Mouse (Mus musculus): ENCODE measurements around the gene Nupl1. TPM values are rescaled to one million over a fixed set of nuclear protein-coding genes. Genes with fewer than 3 reads are reported as not detected.
A peak's percentile ranks its signal among the peaks of the same experiment; 100 is the strongest.

Gene Nupl1
- 0.03 TPM in 1 of 2 replicates, not detected in the other for polyA plus RNA-seq (2012; rRNA removed)

DNA sequence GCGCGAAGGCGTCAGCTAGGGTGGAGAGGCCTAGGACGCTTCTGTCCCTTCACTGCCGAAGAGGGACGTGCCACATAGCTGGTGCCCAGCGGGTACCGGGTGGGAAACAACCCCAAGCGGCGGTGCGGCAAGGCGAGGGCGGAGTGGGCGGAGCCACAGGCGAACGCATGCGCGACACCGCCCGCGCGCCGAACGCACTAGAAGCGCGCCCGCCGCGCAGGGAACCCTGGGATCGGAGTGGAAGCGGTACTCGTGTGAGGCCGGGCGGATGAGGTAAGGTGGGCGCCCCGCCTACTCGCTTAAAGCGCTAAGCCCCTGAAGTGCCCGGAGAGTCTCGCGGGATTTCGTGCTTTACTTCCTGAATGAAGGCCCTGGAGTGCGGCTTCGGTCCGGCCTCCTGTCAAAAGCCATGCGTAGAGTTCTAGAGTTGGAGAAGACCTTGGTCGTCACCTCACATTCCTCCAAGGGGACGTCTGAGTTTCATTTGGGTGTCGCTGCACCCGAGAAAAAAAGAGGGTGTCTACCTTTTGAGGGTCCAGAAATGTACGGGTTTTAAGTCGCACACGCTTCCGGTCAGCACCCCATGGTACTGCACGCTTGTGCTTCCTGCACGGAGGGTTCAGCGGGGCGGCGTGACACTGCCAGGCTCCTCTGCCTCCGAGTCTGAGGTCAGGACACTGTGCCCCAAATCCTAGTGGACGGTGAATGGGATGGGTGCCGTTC is at the start of gene Nupl1, which contains the start of gene Gm49336:
Nupl1 (minus strand) TSS at position 151 of the 723 bp plus-strand sequence.
Gm49336 (minus strand) TSS at position 227 of the 723 bp plus-strand sequence.
- DNase-seq (ENCODE audit: low read depth) = peak; percentile 70

GRCm38 (mm10) chr14:60301024-60301423 is 49.8 kb upstream of the Nupl1 start:
- DNase-seq (ENCODE audit: low read depth) = no peak

GRCm38 (mm10) chr14:60300224-60300991 is 49.2 kb upstream of the Nupl1 start:
- no peak for DNase-seq (ENCODE audit: low read depth)

DNA sequence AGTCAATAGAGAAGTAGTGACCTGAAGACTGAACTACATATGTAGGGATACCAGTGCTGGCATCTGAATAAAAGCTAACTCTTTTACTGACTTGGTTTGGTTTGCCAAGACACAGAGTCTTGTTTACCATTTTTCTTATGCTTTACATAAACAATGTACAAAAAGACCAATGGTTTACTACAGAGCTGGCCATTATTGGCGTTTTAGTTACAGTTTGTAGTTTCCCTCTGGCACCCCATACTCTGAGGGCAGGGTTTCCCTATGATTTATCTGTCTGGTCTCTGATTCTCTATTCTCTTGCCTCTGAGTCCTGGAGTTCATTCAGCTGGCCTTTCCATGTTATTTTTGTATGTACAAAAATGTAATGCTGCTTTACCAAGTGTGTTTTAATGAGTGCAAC is 44.3 kb upstream of the Nupl1 start:
- DNase-seq (ENCODE audit: low read depth) = no peak

- no peak for DNase-seq (ENCODE audit: low read depth)
Observed at GRCm38 (mm10) chr14:60290363-60290762, 39.1 kb upstream of the Nupl1 start.

GRCm38 (mm10) chr14:60286194-60286863 is 35.1 kb upstream of the Nupl1 start:
- no peak for DNase-seq (ENCODE audit: low read depth)

GRCm38 (mm10) chr14:60275301-60276276 is 24.4 kb upstream of the Nupl1 start:
- no peak for DNase-seq (ENCODE audit: low read depth)

- no peak for DNase-seq (ENCODE audit: low read depth)
Observed at GRCm38 (mm10) chr14:60273346-60273745, 22.1 kb upstream of the Nupl1 start.

DNA sequence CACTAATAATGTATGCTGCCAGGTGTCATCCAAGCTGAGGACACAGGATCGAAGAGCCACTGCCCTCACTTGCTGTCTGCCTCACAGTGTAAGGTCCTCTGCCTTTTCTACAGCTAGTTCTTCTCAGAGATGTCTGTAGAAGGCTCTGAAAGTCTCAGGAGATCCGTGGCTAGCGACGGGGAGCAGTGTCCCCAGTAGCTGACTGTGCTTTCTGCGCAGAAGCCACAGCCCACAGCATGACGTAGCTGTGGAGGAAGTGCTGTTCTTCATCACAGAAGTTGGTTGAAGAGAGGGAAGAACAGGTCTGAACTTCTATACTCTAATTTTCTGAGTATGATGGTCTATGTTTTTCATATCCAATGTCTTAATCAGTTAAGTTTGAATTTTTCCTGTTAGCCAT is 18.1 kb upstream of the Nupl1 start:
- no peak for DNase-seq (ENCODE audit: low read depth)

DNA sequence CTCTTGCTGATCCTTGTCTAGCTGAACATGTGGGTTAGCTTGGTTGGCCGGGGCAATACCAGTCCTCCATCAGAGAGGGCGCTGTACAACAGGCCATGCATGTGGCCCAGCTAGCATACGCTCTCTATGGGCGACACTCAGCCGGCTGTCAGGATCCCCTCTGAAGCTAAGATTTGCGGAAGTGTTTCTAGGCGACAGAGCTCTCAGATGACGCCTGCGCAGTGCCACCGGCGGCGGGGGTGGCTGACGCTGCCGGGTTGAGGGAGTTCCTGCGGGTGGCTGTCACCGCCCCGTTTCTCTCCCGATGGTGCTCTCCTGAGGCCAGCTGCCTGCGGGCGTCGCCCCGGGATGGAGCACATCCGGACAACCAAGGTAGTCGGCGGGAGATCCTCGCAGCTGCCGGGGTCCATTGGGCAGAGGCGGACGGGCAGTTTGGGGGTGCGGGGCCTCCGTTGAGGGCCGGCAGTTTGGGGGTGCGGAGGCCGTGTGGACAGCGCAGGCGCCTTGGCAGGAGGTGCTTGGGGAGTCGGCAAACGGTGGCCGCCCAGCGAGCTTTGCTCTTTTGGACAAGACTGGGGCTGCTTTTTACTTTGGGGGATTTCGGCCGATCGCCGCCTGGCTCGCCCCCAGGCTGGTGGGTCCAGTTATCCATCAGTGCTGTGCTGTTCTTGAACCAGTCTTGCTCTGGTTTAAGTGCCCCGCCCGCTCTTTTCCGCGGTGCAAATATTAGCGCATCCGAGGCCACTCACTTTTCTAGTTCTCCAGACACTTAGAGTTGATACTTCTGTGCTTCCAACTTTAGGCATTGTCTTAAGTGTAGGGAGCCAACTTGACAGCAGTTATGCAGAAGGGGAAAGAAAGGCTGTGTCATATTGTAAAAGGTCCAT is 14.0 kb upstream of the Nupl1 start, which contains the start of gene Mtmr6:
Mtmr6 (plus strand) TSS at position 239 of the 887 bp plus-strand sequence.
- DNase-seq (ENCODE audit: low read depth) = peak; percentile 70

DNA sequence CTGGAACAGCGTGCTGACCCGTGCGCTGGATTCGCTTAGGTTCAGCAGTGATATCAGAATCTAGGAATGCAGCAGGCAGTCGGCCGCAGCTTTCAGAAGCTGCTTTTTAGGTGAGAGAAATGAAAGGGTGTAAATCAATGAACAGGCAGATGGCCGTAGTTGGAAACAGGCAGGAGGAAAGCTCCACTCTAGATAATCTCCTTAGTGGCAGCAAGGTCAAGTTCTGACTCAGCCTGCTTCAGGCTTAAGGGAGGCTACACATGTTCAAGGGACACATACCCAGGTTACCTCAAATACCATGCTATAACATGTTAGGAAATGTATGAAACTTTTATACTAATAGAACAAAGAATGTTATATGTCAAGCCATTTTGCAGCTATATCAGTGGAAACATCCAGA is 11.1 kb upstream of the Nupl1 start:
- DNase-seq (ENCODE audit: low read depth) = no peak

GRCm38 (mm10) chr14:60257851-60258250 is 6.6 kb upstream of the Nupl1 start:
- no peak for DNase-seq (ENCODE audit: low read depth)

DNA sequence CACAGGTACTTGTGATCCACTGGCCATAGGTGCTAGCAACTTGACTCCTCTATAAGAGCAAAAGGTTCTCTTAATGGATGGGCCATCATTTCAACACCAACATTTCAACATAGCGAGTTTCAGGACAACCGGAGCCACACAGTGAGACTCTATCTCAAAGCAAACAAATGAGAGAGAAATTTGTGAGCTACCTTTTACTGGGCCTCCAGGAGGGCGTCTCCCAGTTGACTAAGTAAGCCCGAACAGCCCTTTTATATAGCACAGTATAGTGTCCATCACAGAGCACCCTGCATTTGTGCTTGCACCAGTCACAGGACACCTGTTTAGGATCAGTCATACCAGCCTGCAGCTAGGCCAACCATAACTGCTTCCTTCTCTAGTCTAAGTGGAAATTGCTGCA is 5.9 kb upstream of the Nupl1 start:
- DNase-seq (ENCODE audit: low read depth) = no peak

GRCm38 (mm10) chr14:60256356-60256755 is 5.1 kb upstream of the Nupl1 start:
- no peak for DNase-seq (ENCODE audit: low read depth)

GRCm38 (mm10) chr14:60254774-60255173 is 3.5 kb upstream of the Nupl1 start:
- DNase-seq (ENCODE audit: low read depth) = no peak

GRCm38 (mm10) chr14:60253466-60253865 is 2.2 kb upstream of the Nupl1 start:
- no peak for DNase-seq (ENCODE audit: low read depth)

GRCm38 (mm10) chr14:60252004-60253000 is 1.1 kb upstream of the Nupl1 start:
- no peak for DNase-seq (ENCODE audit: low read depth)

DNA sequence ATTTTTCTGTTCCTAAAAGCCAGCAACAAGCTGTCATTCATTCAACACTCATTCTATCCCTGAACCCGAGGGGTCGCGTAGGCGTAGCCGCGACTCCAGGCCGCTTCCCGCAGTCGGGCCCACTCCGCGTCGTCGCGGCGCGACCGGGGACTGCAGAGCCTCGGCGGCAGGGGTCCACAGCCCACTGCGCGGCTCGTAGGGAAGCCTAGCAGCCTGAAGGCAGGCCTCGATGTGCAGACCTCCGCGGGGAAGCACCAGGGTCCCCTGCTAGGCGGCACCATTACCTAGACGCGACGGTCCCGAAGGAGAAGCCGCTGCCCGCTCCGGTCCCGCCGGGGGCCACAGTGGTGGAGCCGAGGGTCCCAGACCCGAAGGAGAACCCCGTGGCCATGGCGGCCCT is 352 bp downstream of the Nupl1 start:
- DNase-seq (ENCODE audit: low read depth) = no peak

DNA sequence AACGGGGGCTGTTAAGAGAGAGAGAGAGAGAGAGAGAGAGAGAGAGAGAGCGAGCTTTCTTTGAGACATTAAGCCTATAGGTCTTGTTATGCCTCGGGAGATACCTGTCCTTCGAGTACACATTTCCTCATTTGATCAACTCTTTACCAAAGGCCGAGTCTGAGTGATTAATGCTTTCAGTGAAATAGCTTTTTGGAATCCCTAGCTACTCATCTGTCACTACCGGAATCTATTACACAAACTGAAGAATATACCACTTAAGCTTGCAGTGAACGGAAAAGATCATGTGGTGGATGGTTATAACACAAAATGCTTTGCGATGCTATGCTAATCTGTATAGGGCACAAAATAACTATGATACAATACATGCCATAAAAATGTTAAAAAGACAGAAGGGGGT is 865 bp downstream of the Nupl1 start:
- DNase-seq (ENCODE audit: low read depth) = peak; percentile 26
